Mouse (Mus musculus): ENCODE data around the gene Lpp. TPM values are rescaled to one million over a fixed set of nuclear protein-coding genes. Genes with fewer than 3 reads are reported as not detected.

Gene Lpp
- polyA plus RNA-seq, 1 experiment from 2014 or later = 79.9 TPM

GRCm38 (mm10) chr16:24958661-24959060, 565.4 kb downstream of the Lpp start:
- H3K4me2 ChIP-seq = no peak overlapping the region
- H3K36me3 ChIP-seq (ENCODE audit: insufficient read depth) = no peaks in the 10 kb centered on the region
- ATAC-seq (ENCODE audit: insufficient read depth) (no peak), DNase-seq (no peak)
- no peak for TF ChIP-seq CTCF (IDR thresholded peaks at IDR 0.05; ENCODE audit: low read depth)
- no peaks in the 10 kb centered on the region for H3K9me3 ChIP-seq (ENCODE audit: low read depth, low read length)
- H3K4me3 ChIP-seq (ENCODE audit: low read depth, low read length) = no peak overlapping the region
- no peak overlapping the region for H3K27ac ChIP-seq (ENCODE audit: low read depth)
- WGBS = 85% methylated on average over 1 of the region's 1 CpGs
- no peak overlapping the region for H3K9ac ChIP-seq
- no peaks in the 10 kb centered on the region for H3K4me1 ChIP-seq (ENCODE audit: insufficient read depth)
- no peaks in the 10 kb centered on the region for H3K27me3 ChIP-seq (ENCODE audit: insufficient read depth, low read length)

GRCm38 (mm10) chr16:24960901-24961806, 567.8 kb downstream of the Lpp start:
- WGBS = 82% methylated on average over 10 of the region's 10 CpGs
- no peak for DNase-seq
- no peak for TF ChIP-seq CTCF (IDR thresholded peaks at IDR 0.05; ENCODE audit: low read depth)

GRCm38 (mm10) chr16:24964311-24964710, 571.0 kb downstream of the Lpp start:
- Histone ChIP-seq H3K4me1 (ENCODE audit: insufficient read depth) (no peaks in the 10 kb centered on the region), H3K27me3 (ENCODE audit: insufficient read depth, low read length) (no peaks in the 10 kb centered on the region), H3K9me3 (ENCODE audit: low read depth, low read length) (no peaks in the 10 kb centered on the region), H3K27ac (ENCODE audit: low read depth) (no peak overlapping the region), H3K4me3 (ENCODE audit: low read depth, low read length) (no peak overlapping the region), H3K9ac (no peak overlapping the region), H3K36me3 (ENCODE audit: insufficient read depth) (no peaks in the 10 kb centered on the region), H3K4me2 (no peak overlapping the region)
- 71% methylated on average over 1 of the region's 1 CpGs for WGBS
- TF ChIP-seq CTCF (IDR thresholded peaks at IDR 0.05; ENCODE audit: low read depth) = no peak
- ATAC-seq (ENCODE audit: insufficient read depth) (no peak), DNase-seq (no peak)

More at GRCm38 (mm10) chr16:24960901-24961806, 567.8 kb downstream of the Lpp start:
- Histone ChIP-seq H3K27me3 (ENCODE audit: insufficient read depth, low read length) (no peaks in the 10 kb centered on the region), H3K4me1 (ENCODE audit: insufficient read depth) (no peaks in the 10 kb centered on the region), H3K9ac (no peak overlapping the region), H3K4me2 (no peak overlapping the region), H3K27ac (ENCODE audit: low read depth) (no peak overlapping the region), H3K9me3 (ENCODE audit: low read depth, low read length) (no peaks in the 10 kb centered on the region), H3K36me3 (ENCODE audit: insufficient read depth) (no peaks in the 10 kb centered on the region), H3K4me3 (ENCODE audit: low read depth, low read length) (no peak overlapping the region)
- no peak for ATAC-seq (ENCODE audit: insufficient read depth)

- Histone ChIP-seq H3K36me3 (ENCODE audit: insufficient read depth) (no peaks in the 10 kb centered on the region), H3K9ac (no peak overlapping the region), H3K4me3 (ENCODE audit: low read depth, low read length) (no peak overlapping the region), H3K27me3 (ENCODE audit: insufficient read depth, low read length) (no peaks in the 10 kb centered on the region), H3K9me3 (ENCODE audit: low read depth, low read length) (no peaks in the 10 kb centered on the region), H3K4me1 (ENCODE audit: insufficient read depth) (no peaks in the 10 kb centered on the region), H3K4me2 (no peak overlapping the region), H3K27ac (ENCODE audit: low read depth) (no peak overlapping the region)
- ATAC-seq (ENCODE audit: insufficient read depth) (no peak), DNase-seq (no peak)
- 52% methylated on average over 4 of the region's 4 CpGs for WGBS
- no peak for TF ChIP-seq CTCF (IDR thresholded peaks at IDR 0.05; ENCODE audit: low read depth)
Measured at GRCm38 (mm10) chr16:24965091-24965490, 571.8 kb downstream of the Lpp start.

- Histone ChIP-seq H3K4me3 (ENCODE audit: low read depth, low read length) (no peak overlapping the region), H3K27me3 (ENCODE audit: insufficient read depth, low read length) (no peaks in the 10 kb centered on the region), H3K9me3 (ENCODE audit: low read depth, low read length) (no peaks in the 10 kb centered on the region), H3K4me1 (ENCODE audit: insufficient read depth) (no peaks in the 10 kb centered on the region), H3K4me2 (no peak overlapping the region), H3K36me3 (ENCODE audit: insufficient read depth) (no peaks in the 10 kb centered on the region), H3K27ac (ENCODE audit: low read depth) (no peak overlapping the region), H3K9ac (no peak overlapping the region)
- 87% methylated on average over 9 of the region's 9 CpGs for WGBS
- ATAC-seq (ENCODE audit: insufficient read depth) (no peak), DNase-seq (no peak)
- no peak for TF ChIP-seq CTCF (IDR thresholded peaks at IDR 0.05; ENCODE audit: low read depth)
Measured at GRCm38 (mm10) chr16:24966460-24966859, 573.2 kb downstream of the Lpp start.

GRCm38 (mm10) chr16:24973009-24973631, 579.8 kb downstream of the Lpp start:
- no peak overlapping the region for H3K4me2 ChIP-seq
- WGBS = 79% methylated on average over 5 of the region's 5 CpGs
- ATAC-seq (ENCODE audit: insufficient read depth) (no peak), DNase-seq (no peak)
- no peak overlapping the region for H3K9ac ChIP-seq
- no peak overlapping the region for H3K4me3 ChIP-seq (ENCODE audit: low read depth, low read length)
- peaks cover 11% of the 10 kb centered on the region; the same call in 1 of the 2 replicates for H3K36me3 ChIP-seq (ENCODE audit: insufficient read depth)
- no peak overlapping the region for H3K27ac ChIP-seq (ENCODE audit: low read depth)
- no peaks in the 10 kb centered on the region for H3K9me3 ChIP-seq (ENCODE audit: low read depth, low read length)
- no peak for TF ChIP-seq CTCF (IDR thresholded peaks at IDR 0.05; ENCODE audit: low read depth)
- H3K4me1 ChIP-seq (ENCODE audit: insufficient read depth) = no peaks in the 10 kb centered on the region
- no peaks in the 10 kb centered on the region for H3K27me3 ChIP-seq (ENCODE audit: insufficient read depth, low read length)

- Histone ChIP-seq H3K4me3 (ENCODE audit: low read depth, low read length) (no peak overlapping the region), H3K27ac (ENCODE audit: low read depth) (no peak overlapping the region), H3K4me2 (no peak overlapping the region), H3K4me1 (ENCODE audit: insufficient read depth) (no peaks in the 10 kb centered on the region), H3K9me3 (ENCODE audit: low read depth, low read length) (no peaks in the 10 kb centered on the region), H3K9ac (no peak overlapping the region), H3K27me3 (ENCODE audit: insufficient read depth, low read length) (no peaks in the 10 kb centered on the region), H3K36me3 (ENCODE audit: insufficient read depth) (peaks cover 20% of the 10 kb centered on the region; the same call in 1 of the 2 replicates)
- WGBS = 75% methylated on average over 1 of the region's 1 CpGs
- DNase-seq (peak; percentile 12), ATAC-seq (ENCODE audit: insufficient read depth) (no peak)
- no peak for TF ChIP-seq CTCF (IDR thresholded peaks at IDR 0.05; ENCODE audit: low read depth)
Measured at GRCm38 (mm10) chr16:24977771-24978170, 584.5 kb downstream of the Lpp start.
